Mouse (Mus musculus): Measurements from ENCODE around the gene Nol6.

Nol6 gene

GRCm38 (mm10) chr4:41124180-41124951 is at the start of gene Nol6:
Gene Nol6, minus strand, starts transcription at chr4:41124455.
- no peaks in the 10 kb centered on the region for H3K27me3 ChIP-seq (ENCODE audit: control insufficient read depth, insufficient read depth, low read length, poor library complexity, severe bottlenecking)
- H3K36me3 ChIP-seq (ENCODE audit: control insufficient read depth, insufficient read depth, low read length, poor library complexity, severe bottlenecking): peaks cover 2% of the 10 kb centered on the region
- peak; percentile 99 for DNase-seq (ENCODE audit: low read depth, low spot score)

GRCm38 (mm10) chr4:41170970-41171369 is 46.7 kb upstream of the Nol6 start:
- DNase-seq (ENCODE audit: low read depth, low spot score): no peak
- Histone ChIP-seq H3K27me3 (ENCODE audit: control insufficient read depth, insufficient read depth, low read length, poor library complexity, severe bottlenecking) (no peaks in the 10 kb centered on the region), H3K36me3 (ENCODE audit: control insufficient read depth, insufficient read depth, low read length, poor library complexity, severe bottlenecking) (0 out of 2 replicates have a peak, but pooled peaks cover 2% of the 10 kb centered on the region)

GRCm38 (mm10) chr4:41165693-41166475 is 41.6 kb upstream of the Nol6 start:
- Histone ChIP-seq H3K36me3 (ENCODE audit: control insufficient read depth, insufficient read depth, low read length, poor library complexity, severe bottlenecking) (0 out of 2 replicates have a peak, but pooled peaks cover 2% of the 10 kb centered on the region), H3K27me3 (ENCODE audit: control insufficient read depth, insufficient read depth, low read length, poor library complexity, severe bottlenecking) (no peaks in the 10 kb centered on the region)
- peak; percentile 70 for DNase-seq (ENCODE audit: low read depth, low spot score)

GRCm38 (mm10) chr4:41164974-41165373 is 40.7 kb upstream of the Nol6 start:
- H3K27me3 ChIP-seq (ENCODE audit: control insufficient read depth, insufficient read depth, low read length, poor library complexity, severe bottlenecking): no peaks in the 10 kb centered on the region
- DNase-seq (ENCODE audit: low read depth, low spot score): no peak
- 0 out of 2 replicates have a peak, but pooled peaks cover 2% of the 10 kb centered on the region for H3K36me3 ChIP-seq (ENCODE audit: control insufficient read depth, insufficient read depth, low read length, poor library complexity, severe bottlenecking)

GRCm38 (mm10) chr4:41161232-41161631 is 37.0 kb upstream of the Nol6 start:
- Histone ChIP-seq H3K36me3 (ENCODE audit: control insufficient read depth, insufficient read depth, low read length, poor library complexity, severe bottlenecking) (no peaks in the 10 kb centered on the region), H3K27me3 (ENCODE audit: control insufficient read depth, insufficient read depth, low read length, poor library complexity, severe bottlenecking) (no peaks in the 10 kb centered on the region)
- no peak for DNase-seq (ENCODE audit: low read depth, low spot score)

GRCm38 (mm10) chr4:41158251-41158650 is 34.0 kb upstream of the Nol6 start:
- Histone ChIP-seq H3K27me3 (ENCODE audit: control insufficient read depth, insufficient read depth, low read length, poor library complexity, severe bottlenecking) (no peaks in the 10 kb centered on the region), H3K36me3 (ENCODE audit: control insufficient read depth, insufficient read depth, low read length, poor library complexity, severe bottlenecking) (no peaks in the 10 kb centered on the region)
- DNase-seq (ENCODE audit: low read depth, low spot score): no peak

GRCm38 (mm10) chr4:41156961-41157360 is 32.7 kb upstream of the Nol6 start:
- Histone ChIP-seq H3K27me3 (ENCODE audit: control insufficient read depth, insufficient read depth, low read length, poor library complexity, severe bottlenecking) (no peaks in the 10 kb centered on the region), H3K36me3 (ENCODE audit: control insufficient read depth, insufficient read depth, low read length, poor library complexity, severe bottlenecking) (no peaks in the 10 kb centered on the region)
- no peak for DNase-seq (ENCODE audit: low read depth, low spot score)

GRCm38 (mm10) chr4:41153146-41153545 is 28.9 kb upstream of the Nol6 start:
- no peaks in the 10 kb centered on the region for H3K36me3 ChIP-seq (ENCODE audit: control insufficient read depth, insufficient read depth, low read length, poor library complexity, severe bottlenecking)
- DNase-seq (ENCODE audit: low read depth, low spot score): no peak
- H3K27me3 ChIP-seq (ENCODE audit: control insufficient read depth, insufficient read depth, low read length, poor library complexity, severe bottlenecking): no peaks in the 10 kb centered on the region

- Histone ChIP-seq H3K27me3 (ENCODE audit: control insufficient read depth, insufficient read depth, low read length, poor library complexity, severe bottlenecking) (no peaks in the 10 kb centered on the region), H3K36me3 (ENCODE audit: control insufficient read depth, insufficient read depth, low read length, poor library complexity, severe bottlenecking) (no peaks in the 10 kb centered on the region)
- no peak for DNase-seq (ENCODE audit: low read depth, low spot score)
Observed at GRCm38 (mm10) chr4:41151186-41151585, 26.9 kb upstream of the Nol6 start.

GRCm38 (mm10) chr4:41149891-41150290 is 25.6 kb upstream of the Nol6 start:
- no peak for DNase-seq (ENCODE audit: low read depth, low spot score)
- H3K27me3 ChIP-seq (ENCODE audit: control insufficient read depth, insufficient read depth, low read length, poor library complexity, severe bottlenecking): no peaks in the 10 kb centered on the region
- no peaks in the 10 kb centered on the region; the same call in 1 of the 2 replicates for H3K36me3 ChIP-seq (ENCODE audit: control insufficient read depth, insufficient read depth, low read length, poor library complexity, severe bottlenecking)

GRCm38 (mm10) chr4:41142601-41143000 is 18.3 kb upstream of the Nol6 start:
- Histone ChIP-seq H3K27me3 (ENCODE audit: control insufficient read depth, insufficient read depth, low read length, poor library complexity, severe bottlenecking) (no peaks in the 10 kb centered on the region), H3K36me3 (ENCODE audit: control insufficient read depth, insufficient read depth, low read length, poor library complexity, severe bottlenecking) (no peaks in the 10 kb centered on the region; the same call in 1 of the 2 replicates)
- DNase-seq (ENCODE audit: low read depth, low spot score): no peak

GRCm38 (mm10) chr4:41140174-41140875 is 16.1 kb upstream of the Nol6 start:
- Histone ChIP-seq H3K27me3 (ENCODE audit: control insufficient read depth, insufficient read depth, low read length, poor library complexity, severe bottlenecking) (no peaks in the 10 kb centered on the region), H3K36me3 (ENCODE audit: control insufficient read depth, insufficient read depth, low read length, poor library complexity, severe bottlenecking) (no peaks in the 10 kb centered on the region; the same call in 1 of the 2 replicates)
- no peak for DNase-seq (ENCODE audit: low read depth, low spot score)

GRCm38 (mm10) chr4:41136811-41137210 is 12.6 kb upstream of the Nol6 start:
- no peak for DNase-seq (ENCODE audit: low read depth, low spot score)
- no peaks in the 10 kb centered on the region for H3K36me3 ChIP-seq (ENCODE audit: control insufficient read depth, insufficient read depth, low read length, poor library complexity, severe bottlenecking)
- H3K27me3 ChIP-seq (ENCODE audit: control insufficient read depth, insufficient read depth, low read length, poor library complexity, severe bottlenecking): no peaks in the 10 kb centered on the region

- H3K27me3 ChIP-seq (ENCODE audit: control insufficient read depth, insufficient read depth, low read length, poor library complexity, severe bottlenecking): no peaks in the 10 kb centered on the region
- H3K36me3 ChIP-seq (ENCODE audit: control insufficient read depth, insufficient read depth, low read length, poor library complexity, severe bottlenecking): no peaks in the 10 kb centered on the region
- no peak for DNase-seq (ENCODE audit: low read depth, low spot score)
Observed at GRCm38 (mm10) chr4:41136454-41136805, 12.2 kb upstream of the Nol6 start.
